Mouse (Mus musculus) c-Kit-positive CD71-negative TER-119-negative erythroid progenitor cells, embryonic 14.5 days (primary cell): ENCODE measurements around the gene Emp1.

Source experiments
- DNase-seq: peaks from one replicate; pipeline ENCODE4 v3.0.0-alpha.2; 2013; ENCODE audit warnings: low read depth

Gene Emp1

DNA sequence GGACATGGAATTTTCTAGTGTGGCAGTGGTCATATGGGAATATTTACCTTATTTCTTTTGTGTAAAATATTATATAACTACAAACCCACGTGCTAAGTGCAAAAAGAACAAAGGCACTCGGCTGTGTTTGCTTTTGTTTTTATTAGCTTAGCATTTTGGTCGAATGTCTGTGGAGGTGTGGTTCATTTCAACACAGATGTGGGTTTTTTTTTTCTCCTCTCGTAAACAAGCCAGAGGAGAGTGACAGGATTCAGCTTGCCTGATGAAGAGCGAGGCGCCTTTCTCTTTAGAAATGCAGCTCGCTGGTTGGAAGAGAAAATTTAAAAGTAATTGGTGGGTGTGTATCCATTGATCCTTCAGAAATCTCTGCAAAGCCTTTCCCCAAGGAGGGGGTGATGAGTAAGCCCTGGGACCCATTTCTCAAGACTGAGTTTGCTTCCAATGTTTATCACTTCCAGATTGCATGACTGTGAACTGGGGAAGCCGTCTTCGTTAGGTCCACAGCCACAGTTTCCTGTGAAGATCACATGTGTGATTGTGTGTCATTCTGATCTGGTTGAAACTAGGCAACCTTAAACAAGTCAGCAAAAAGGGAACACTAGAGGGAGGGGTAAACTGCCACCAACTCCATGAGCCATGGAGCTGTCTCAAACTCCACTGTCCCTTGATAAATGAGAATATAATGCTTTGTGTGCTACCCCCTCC is 1.8 kb downstream of the Emp1 start:
- DNase-seq = peak; percentile 55

DNA sequence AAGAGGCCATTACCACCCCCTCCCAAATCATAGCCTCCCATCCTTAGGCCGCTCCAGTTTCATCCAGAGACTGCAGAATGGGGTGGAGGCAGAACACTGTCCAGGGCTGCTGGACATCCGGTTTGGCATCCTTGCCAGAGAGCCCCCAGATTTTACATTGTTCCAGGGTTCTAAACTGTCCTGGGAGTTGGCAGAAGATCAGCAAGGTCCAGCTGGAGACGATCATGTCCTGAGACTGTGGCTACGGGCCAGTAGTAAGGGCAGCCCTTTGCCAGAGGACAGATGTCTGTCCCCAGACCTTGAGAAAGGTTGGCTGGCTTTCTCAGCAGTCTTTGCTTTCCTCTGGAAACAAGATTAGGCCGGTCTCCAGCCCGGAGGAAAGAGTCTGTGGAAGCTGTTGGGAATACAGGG is 2.6 kb downstream of the Emp1 start:
- DNase-seq = no peak

DNA sequence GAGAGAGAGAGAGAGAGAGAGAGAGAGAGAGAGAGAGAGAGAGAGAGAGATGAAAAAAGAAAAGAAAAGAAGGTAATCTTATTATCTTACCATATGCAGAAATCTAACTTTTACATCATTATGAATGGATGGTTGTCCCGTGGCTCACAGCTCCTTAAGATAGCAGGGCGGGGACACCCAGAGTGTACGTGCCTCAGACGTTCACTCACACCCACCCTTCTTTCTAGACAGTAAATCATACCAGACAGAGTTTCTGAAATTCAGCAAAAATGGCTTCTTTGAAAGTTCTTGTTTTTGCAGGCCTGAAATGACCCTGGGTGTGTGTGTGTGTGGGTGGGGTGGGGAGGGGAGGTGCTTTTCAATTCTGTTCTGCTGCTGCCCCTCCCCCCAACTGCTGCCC is 3.3 kb downstream of the Emp1 start:
- DNase-seq = no peak

DNA sequence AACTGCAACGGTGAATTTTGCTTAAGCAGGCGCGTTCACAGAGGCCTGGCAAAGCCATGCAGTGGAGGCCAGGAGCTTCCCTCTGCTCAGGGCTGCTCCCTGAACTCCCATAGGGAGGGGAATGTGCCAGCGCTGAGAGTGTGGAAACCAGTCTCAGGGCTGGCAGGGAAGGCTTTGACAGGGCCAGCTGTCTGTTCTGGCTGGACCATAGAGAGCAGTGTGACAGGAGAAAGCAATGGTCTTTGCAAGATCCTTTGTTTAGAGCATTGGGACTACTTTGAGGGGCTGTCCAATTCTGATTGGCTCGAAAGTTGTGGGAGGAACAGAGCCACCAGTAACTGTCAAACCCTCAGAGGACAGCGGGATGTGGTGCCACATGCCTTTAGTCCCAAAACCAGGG is 5.9 kb downstream of the Emp1 start:
- DNase-seq = no peak

DNA sequence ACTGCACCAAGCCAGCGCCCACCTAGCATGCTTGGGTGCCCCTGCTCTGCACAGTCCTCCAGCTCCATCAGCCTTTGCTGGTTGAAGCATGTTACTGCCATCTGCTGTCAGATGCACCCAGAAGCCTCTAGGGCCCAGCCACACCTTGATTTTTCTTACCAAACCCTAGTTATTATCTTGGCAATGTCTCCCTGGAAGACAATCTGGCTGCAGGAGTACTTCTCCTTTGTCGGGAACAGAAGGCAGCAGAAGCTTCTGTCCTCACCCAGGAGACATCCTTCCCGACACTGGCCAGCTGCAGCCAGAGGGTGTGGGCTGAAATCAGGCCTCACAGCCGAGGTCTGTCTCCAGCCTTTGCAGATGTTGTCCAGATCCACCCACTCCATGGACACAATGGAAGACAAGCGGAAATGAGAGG is 7.2 kb downstream of the Emp1 start:
- DNase-seq = no peak

DNA sequence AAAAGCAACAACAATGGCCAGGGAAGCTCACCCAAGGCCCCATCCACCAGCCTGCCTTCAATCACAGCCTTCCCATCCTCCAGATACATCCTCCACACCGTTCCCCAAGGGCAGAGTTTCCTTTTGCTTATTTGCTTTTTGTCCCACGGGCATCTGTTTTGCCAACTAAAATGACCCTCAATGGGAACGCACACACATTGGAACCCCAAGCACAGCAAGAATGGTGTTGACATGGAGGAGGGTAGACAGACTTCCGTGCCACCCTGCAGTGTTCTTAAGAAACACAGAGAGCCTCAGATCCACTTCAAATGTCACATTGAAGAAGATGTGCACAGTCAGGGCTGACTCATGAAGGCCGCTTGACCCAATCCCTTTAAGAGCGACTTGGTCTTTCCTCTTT is 8.6 kb downstream of the Emp1 start:
- no peak for DNase-seq

DNA sequence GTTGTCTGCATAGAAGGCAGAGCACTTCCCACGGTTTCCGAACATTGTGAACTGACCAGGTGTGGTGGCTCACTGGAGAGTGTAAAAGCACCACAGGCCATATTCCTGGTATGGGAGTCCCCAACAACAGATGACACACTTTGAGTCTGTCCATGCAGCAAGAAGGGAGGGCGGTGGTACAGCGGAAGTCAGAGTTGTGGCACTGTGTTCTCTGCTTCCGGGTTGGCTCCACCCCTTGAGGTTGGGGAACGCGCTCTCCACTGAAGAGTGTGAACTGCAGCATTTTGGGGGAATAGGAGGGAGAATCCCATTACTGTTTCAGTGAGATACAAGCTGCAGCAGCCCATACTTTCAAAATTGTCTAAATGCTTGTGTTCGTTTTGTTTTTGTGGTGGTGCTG is 11.0 kb downstream of the Emp1 start:
- DNase-seq = no peak

DNA sequence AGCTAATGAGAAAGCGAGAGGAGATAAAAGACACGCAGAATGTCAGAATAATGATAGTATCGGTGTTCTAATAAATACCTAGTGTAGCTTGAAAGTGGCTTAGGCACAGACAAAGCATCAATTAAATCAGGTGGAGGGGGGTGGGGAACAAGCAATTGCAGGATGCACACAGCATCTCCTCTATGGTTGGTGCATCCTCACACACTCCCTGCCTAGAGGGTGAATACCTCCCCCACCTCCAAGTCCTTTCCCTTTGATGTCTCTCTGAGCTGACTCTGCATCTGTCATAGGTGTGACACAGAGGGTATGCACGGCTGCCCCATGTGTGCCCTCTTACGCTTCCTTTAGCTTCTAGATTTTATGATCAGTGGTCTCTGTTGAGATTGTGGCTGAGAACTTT is 13.5 kb downstream of the Emp1 start:
- no peak for DNase-seq

DNA sequence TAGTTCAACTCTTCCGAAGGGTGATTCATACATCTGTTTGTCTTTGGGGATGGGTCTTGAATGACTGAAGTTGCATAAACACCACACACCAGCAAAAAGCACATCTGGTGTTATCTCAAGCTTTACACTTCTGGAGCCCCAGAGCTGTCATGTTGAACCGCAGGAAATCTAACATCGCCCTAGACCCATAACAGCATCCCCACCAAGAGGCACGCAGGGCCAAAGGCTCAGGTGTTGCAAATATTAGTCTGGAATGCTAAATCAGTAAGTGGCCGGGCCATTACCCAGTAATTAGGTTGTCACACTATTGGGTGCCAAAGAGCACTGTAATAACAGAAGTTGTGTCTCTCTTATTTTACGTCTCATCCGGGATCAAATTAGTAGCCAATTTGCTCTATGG is 13.9 kb downstream of the Emp1 start:
- no peak for DNase-seq

DNA sequence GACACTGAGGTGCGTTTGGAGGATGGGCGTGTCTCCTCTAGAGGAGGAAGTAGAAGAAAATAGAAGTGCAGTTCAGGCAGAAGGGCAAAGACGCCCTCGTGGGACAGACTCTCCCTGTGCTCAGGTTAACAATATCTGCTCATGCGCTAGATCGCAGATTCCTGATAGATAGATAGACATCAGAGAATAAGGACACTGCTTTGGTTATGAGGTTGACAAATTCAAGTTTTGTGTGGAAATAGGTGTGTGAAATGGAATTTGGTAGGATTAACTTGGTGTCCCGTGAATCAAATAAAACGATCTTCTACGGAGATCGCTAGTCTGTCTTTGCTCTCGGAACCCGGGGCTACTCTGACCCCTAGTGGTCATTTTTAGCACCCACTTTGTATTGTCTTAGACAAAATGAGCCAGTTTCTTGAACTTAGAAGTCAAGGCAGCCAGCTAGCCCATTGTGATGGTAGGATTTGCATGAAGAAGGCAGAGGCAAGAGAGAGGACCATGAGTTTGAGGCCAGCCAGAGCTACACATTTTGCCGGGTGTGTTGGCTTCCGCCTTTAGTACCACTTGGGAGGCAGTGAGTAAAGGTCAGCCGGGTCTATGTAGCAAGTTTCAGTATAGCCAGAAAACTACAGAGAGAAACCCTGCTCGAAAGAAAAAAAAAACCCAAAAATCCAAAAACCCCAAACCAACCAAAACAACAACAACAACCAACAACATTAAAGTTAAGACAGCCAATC is 15.4 kb downstream of the Emp1 start:
- DNase-seq = peak; percentile 60

DNA sequence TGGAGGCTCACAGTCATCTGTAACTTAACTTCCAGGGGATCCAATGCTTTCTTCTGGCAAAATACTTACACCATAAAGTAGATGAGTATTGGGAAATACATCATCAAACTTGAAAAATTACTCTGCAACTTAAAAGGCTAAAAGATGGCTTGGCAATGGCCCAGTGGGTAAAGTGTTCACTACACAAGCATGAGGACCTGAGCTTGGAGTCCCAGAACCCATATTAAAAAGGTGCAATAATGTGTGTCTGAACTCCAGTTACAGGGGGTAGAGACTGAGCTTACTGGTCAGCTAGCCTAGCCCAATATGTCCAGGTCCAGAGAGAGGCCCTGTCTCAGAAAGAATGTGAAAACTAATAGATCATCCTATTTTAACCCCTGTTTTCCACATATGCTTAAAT is 21.6 kb downstream of the Emp1 start:
- no peak for DNase-seq

DNA sequence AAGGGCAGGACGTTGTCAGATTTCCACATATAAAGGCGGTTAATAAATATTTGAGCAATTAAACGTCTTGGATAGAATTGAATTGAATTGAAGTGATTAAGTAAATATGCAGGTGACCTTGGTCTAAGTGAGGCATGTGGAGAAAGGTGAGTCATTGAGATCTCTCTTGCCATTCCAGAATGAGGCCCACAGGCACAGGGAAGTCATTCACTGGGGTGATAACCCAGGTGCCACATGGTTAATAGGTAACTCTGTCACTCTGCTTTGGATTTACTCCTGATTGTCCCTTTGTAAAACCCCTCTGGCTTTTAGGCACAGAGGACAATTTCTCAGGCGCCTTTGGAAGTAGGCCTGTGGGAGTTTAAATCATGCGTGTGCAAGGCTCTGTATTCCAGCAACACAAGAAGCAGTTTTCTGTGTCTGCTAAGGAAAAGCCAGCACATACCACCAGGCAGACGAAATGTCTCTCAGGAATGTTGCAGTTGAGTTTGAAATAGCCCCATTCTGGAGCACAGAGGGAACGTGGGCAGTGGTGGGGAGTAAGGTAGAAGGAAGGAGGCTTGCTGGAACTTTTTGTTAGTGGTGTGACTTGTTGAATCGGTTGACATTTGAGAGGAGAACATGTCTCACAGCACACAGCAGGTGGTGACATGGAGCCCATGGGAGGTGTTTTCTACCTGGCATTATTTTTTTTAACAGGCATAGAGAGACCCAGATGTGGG is 23.6 kb downstream of the Emp1 start:
- no peak for DNase-seq

DNA sequence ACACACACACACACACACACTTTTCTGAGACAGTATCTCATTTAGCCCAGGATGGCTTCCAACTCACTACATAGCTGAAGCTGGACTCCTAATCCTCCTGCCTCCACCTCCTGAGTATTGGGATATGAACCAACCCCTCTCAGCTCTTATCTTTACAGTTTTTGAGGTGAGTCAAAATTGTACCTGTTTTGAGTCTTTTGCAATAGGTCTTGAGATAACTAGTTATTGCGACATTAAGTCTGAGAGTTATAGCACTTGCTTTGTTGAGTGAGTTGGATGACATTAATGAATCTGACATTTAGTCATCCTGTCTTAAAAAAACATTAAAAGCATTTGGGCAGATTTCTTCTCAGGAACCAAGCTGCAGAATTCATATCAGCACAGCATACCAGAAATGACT is 25.3 kb downstream of the Emp1 start:
- no peak for DNase-seq

DNA sequence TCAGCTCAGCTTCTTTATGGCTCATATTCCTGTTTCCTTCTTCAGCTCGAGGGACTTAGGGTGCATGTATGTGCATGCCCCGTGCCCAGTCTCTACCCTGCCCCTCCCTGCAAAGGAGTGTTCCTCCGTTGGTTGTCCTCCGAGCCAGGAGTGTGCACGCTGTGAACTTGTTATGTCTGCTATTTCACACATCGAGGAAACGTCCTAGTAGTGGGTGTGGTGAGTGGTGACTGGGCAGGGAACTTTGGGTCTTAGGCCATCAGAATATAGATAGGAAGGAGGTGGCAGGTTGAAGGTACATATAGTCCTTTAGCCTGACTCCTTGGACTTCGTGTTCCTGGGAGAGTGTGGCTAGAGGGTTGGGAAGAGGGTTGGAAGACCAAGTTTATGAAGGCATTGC is 26.4 kb downstream of the Emp1 start:
- DNase-seq = no peak

DNA sequence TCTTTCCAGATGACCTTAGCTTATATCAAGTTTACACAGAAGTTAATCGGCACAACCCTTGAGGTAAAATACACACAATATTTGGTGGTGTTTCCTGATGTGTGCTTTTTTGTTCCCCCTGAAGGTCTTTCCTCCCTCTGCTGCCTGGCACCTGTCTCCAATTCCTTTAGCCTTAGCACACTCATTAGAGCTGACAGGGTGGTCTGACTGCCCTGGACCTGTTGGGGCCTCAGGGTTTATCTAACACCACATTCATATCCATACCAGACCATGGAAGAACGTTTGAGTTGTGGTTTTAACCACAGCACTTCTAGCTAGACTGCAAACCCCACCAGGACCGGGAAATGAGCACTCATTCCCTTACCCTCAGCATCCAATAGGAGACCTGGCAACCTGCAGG is 28.1 kb downstream of the Emp1 start:
- DNase-seq = no peak

DNA sequence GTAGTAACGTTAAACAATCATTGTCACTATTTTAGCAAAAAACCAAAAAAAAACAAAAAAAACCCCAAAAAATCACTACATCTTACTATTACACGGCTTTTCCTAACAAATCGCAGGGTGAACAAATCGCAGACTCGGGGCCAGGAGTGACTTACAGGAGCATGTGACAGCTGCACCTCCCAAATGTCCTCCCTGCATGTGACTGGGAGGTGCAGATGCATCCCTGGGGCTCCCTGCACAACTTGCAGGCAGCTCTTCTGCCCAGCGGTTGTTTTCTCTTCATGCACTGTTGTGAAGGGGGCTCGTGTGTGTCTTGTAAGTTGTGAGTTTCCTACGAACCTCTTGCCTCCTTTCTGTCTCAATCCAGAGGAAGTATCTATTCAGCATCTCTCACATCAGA is 33.0 kb downstream of the Emp1 start:
- DNase-seq = no peak

DNA sequence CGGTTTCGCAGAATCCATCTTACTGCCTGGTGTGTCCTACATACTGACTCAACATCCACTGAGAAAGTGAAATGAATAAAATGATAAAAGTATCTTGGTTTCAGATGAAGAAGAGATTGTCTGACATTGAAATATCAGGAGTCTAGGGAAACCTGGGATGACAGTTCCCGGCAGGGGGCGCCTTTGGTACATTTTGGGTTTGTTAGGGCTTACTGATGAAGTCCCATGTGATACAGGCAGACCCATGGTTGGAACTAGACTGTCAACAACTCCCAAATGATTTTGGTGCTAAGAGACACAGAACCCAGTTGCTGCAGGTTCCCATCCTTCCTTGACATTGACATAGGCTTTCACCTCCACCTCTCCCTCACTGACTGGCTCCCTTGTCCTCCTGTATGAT is 34.7 kb downstream of the Emp1 start:
- no peak for DNase-seq

DNA sequence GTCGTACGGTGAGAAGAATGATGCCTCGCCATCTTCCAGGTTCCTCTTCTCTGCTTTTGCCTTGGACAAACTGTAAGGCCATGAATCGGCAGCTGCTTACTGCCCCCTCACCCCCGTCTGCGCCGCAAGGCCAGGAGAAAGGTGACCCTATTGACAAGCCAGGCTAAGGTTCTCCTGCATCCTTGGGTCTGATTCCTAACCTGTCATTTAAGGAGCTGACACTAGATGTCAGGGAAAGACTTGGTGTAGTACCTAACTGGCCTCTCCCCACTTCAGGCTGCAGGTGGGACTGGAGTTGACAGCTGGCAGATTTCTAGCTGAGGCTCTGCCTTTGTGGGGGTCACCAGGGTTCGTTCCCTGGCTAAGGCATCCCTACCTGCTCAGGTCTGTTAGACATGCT is 35.4 kb downstream of the Emp1 start:
- no peak for DNase-seq

DNA sequence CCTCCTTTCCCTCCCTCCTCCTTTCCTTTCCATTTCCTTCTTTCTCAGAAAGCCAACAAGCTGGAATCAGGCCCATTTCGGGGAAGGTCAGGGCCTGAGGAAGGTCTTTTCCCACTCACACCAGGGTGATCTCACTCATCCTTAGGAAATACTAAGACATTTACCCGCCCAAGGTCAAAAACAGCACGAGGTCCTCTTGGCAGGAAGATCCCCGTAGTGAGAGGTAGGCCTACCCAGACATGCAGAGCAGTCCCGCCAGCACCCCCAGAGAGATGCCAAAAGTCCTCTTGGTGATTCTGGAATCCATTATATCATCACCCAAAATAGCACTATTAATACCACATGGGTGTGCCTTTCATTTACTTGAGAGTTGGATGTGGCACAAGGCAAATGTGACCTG is 36.5 kb downstream of the Emp1 start:
- no peak for DNase-seq

DNA sequence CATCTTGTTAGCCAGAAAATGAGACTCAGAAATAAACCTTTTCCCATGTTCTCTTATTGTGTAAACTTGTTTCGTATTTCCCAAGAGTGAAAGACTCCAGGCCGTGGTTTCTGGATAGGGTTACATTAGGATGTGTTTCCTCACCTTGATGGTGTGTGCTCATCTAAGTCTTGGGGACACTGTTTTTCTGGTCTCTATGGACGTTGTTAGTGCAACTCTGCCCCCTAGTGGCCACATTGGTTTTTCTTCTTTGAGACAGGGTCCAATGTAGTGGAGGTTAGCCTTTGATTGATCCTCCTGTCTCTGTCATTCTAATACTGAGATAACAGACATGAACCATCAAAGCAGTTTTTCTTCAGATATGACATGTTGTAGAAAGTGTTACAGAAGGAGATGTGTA is 38.0 kb downstream of the Emp1 start:
- DNase-seq = peak; percentile 66

DNA sequence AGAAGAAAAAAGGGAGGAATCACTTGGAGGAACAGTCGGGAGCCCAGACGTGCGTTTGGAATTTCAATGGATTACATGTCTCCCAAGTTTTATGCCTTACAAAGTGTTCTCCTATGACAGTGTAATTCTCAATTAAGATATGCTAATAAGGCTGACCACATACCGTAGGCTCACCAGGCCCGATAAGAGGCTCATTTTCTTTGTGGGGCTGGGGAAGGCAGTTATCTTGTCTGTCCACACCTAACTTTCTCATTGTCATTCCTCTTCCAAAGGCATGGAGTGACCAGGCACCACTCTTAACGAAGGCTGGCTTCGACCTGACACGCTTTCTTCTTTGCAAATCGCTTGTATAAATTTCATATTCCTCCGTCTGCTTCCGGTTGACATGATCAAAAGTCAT is 42.7 kb downstream of the Emp1 start:
- no peak for DNase-seq

DNA sequence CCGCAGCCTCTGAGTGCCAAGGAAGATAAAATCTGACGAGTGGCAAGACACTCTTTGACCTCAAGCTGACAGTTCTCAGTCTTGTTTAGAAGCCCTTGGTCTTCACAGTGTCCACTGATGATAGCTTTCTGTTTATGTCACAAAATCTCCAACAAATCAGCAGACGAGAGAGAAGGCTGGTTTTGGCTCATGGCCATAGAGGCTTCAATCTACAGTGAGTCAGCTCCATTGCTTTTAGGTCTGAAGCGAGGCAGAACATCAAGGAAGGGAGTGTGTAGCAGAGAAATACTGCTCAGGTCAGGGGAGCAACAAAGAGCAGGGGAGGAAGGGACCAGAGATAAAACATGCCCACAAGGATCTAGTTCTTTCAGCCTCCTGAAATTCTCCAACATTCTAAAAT is 45.0 kb downstream of the Emp1 start:
- DNase-seq = no peak

DNA sequence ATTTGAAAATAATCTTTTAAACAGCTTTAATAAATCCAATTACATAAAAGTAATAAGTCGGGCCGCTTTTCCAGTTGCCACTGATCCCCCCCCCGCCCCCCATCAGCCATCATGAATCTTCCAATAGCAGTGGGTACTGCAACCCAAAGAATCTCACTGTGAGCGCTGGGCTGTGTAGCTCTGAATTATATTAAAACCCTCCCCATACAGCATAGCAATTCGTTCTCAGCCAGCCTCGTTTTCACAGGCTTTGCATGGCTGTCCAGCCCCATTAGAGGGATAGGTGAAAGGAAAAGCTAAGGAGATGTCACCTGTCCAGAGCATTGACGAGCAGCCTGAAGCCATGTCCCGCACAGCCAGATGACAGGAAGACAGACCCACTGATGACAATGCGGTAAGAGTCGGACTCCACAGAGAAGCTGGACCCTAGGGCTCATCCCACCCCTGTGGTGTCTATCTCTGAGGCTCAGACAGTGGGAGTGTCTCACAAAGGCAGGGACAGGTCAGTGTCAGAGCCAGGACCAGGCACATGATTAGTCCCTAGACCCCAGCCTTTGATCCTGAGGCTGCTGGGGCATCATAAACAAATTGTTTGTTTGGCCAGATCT is 49.5 kb downstream of the Emp1 start:
- DNase-seq = no peak
